Mouse (Mus musculus) kidney, embryonic 16.5 days (tissue): Measurements from ENCODE around the gene Fignl1. TPM values are rescaled to one million over a fixed set of nuclear protein-coding genes. Genes with fewer than 3 reads are reported as not detected.

Source experiments
- ATAC-seq: fragments of 200-750 bp; cut with Nextera tagmentation; 2 replicates; pipeline ENCODE4 v1.8.0; 2017; ENCODE audit warnings: moderate TSS enrichment; ENCODE audit not compliant: low FRiP score, low TSS enrichment
- H3K27ac ChIP-seq: fragments of 300-500 bp; sonication (generic); 2 replicates; pipeline ENCODE4 v1.5.1; 2014; ENCODE audit warnings: low read length
- H3K27me3 ChIP-seq: fragments of 300-500 bp; sonication (generic); 2 replicates; pipeline ENCODE4 v1.6.1; 2014; ENCODE audit warnings: low read length, control low read depth, mixed read lengths; ENCODE audit not compliant: insufficient read depth
- H3K36me3 ChIP-seq: fragments of 300-500 bp; sonication (generic); 2 replicates; pipeline ENCODE4 v1.6.1; 2014; ENCODE audit warnings: low read length, control low read depth, mixed read lengths; ENCODE audit not compliant: insufficient read depth
- H3K4me1 ChIP-seq: fragments of 300-500 bp; sonication (generic); 2 replicates; pipeline ENCODE4 v1.6.1; 2014; ENCODE audit warnings: low read length, control low read depth, mixed read lengths; ENCODE audit not compliant: insufficient read depth
- H3K4me2 ChIP-seq: fragments of 300-500 bp; sonication (generic); replicated peaks from 2 replicates; pipeline ENCODE4 v1.6.1; 2014; ENCODE audit warnings: low read depth, low read length
- H3K4me3 ChIP-seq: fragments of 300-500 bp; sonication (generic); 2 replicates; pipeline ENCODE4 v1.5.1; 2014; ENCODE audit warnings: mild to moderate bottlenecking, low read length
- H3K9ac ChIP-seq: fragments of 300-500 bp; sonication (generic); replicated peaks from 2 replicates; pipeline ENCODE4 v1.6.1; 2014; ENCODE audit warnings: low read length
- H3K9me3 ChIP-seq: fragments of 300-500 bp; sonication (generic); 2 replicates; pipeline ENCODE4 v1.6.1; 2016; ENCODE audit warnings: low read length, control low read depth
- WGBS: fragments of 180-500 bp; shearing (Covaris S2); extraction: QIAGEN DNeasy Blood & Tissue Kit; methylation state at CpG from one replicate; pipeline ENCODE4 v1.1.7; 2014; 5-methylcytosine and 5-hydroxymethylcytosine counted together
- polyA plus RNA-seq: library from polyadenylated mRNA; unstranded; fragments of >200 nt; fragmentation: Nextera tagmentation; extraction: Ambion mirVana; gene quantifications from 2 replicates; pipeline ENCODE4 v1.2.1, GENCODE M21; 2015

The Fignl1 gene
- polyA plus RNA-seq, 1 experiment from 2014 or later, result 69.5 TPM

DNA sequence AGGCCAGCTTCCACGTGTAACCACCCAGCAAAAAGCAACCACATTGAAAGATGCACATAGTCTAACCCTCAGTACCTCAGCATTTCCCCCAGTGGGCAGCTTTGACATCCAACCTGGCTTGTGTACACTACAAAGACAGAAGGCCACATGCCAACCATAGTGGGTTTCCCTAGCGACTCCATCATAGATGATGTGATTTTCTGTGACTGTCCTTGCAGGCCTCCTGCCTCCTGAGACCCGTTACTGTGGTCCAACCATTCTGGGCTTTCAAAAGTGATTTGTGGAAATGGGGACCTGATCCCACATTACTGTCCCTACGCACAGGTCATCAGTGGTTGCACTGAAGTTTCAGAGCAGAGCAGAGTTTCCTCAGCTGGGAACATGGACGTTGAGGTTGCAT lies 33.9 kb downstream of the Fignl1 start:
- Histone ChIP-seq H3K27ac (no peak overlapping the region), H3K9ac (no peak overlapping the region), H3K36me3 (no peaks in the 10 kb centered on the region), H3K27me3 (no peaks in the 10 kb centered on the region), H3K4me3 (no peak overlapping the region), H3K9me3 (no peaks in the 10 kb centered on the region), H3K4me1 (no peaks in the 10 kb centered on the region), H3K4me2 (no peak overlapping the region)
- ATAC-seq, result no peak
- 88% methylated on average over 5 of the region's 5 CpGs for WGBS

DNA sequence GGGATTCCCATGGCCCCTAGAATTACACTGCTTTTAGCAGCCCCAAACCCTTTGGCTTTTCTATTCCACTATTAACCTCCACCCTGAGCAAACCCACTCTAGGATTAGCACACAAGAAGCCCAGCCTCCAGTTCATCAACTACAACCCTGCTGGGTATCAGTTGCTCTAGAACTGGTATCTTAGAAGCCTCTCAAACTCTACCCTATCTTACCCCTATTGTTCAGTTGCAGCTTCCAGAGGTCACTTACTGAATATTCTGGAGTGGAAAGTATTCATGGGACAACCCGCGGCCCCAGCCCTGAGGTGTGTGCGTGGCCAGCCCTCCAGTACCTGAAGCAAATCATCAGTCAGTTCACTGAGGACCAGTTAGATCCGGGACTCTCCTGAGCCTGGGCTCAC lies 34.4 kb downstream of the Fignl1 start:
- WGBS, result 93% methylated on average over 4 of the region's 4 CpGs
- Histone ChIP-seq H3K4me3 (no peak overlapping the region), H3K9me3 (no peaks in the 10 kb centered on the region), H3K36me3 (no peaks in the 10 kb centered on the region), H3K4me1 (no peaks in the 10 kb centered on the region), H3K27ac (no peak overlapping the region), H3K9ac (no peak overlapping the region), H3K4me2 (no peak overlapping the region), H3K27me3 (no peaks in the 10 kb centered on the region)
- ATAC-seq, result no peak

GRCm38 (mm10) chr11:11772196-11772595 lies 36.6 kb downstream of the Fignl1 start:
- Histone ChIP-seq H3K27ac (no peak overlapping the region), H3K36me3 (no peaks in the 10 kb centered on the region), H3K4me2 (no peak overlapping the region), H3K9ac (no peak overlapping the region), H3K9me3 (no peaks in the 10 kb centered on the region), H3K27me3 (no peaks in the 10 kb centered on the region), H3K4me1 (no peaks in the 10 kb centered on the region), H3K4me3 (no peak overlapping the region)
- WGBS, result 94% methylated on average over 4 of the region's 4 CpGs
- no peak for ATAC-seq

DNA sequence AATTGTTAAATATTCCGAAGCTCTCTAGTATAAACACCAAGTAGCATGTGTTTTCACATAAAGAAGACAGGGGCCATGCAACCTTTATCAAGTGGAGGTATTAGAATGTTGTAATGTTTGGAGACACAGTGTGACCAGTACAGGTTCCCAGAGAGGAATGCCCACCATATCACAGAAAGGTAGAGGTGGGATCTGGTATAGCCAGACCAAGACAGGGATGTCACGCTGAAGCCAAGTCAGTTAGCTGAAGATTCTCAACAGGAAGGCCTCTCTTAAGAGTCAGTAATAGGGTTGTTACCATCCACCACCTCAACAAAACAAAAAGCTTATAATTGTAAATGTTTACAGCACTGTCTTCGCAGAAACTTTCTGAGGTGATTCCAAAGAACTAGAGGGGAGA lies 38.1 kb downstream of the Fignl1 start:
- no peak overlapping the region for H3K4me2 ChIP-seq
- no peak overlapping the region for H3K27ac ChIP-seq
- H3K4me3 ChIP-seq, result no peak overlapping the region
- no peaks in the 10 kb centered on the region for H3K4me1 ChIP-seq
- WGBS, result 84% methylated on average over 3 of the region's 3 CpGs
- no peak overlapping the region for H3K9ac ChIP-seq
- ATAC-seq, result no peak
- H3K36me3 ChIP-seq, result no peaks in the 10 kb centered on the region
- no peaks in the 10 kb centered on the region for H3K9me3 ChIP-seq
- no peaks in the 10 kb centered on the region for H3K27me3 ChIP-seq

GRCm38 (mm10) chr11:11769281-11769680 lies 39.5 kb downstream of the Fignl1 start:
- Histone ChIP-seq H3K36me3 (no peaks in the 10 kb centered on the region), H3K27me3 (no peaks in the 10 kb centered on the region), H3K9me3 (no peaks in the 10 kb centered on the region), H3K4me1 (no peaks in the 10 kb centered on the region), H3K4me3 (no peak overlapping the region), H3K4me2 (no peak overlapping the region), H3K9ac (no peak overlapping the region), H3K27ac (no peak overlapping the region)
- 94% methylated on average over 20 of the region's 20 CpGs for WGBS
- no peak for ATAC-seq

DNA sequence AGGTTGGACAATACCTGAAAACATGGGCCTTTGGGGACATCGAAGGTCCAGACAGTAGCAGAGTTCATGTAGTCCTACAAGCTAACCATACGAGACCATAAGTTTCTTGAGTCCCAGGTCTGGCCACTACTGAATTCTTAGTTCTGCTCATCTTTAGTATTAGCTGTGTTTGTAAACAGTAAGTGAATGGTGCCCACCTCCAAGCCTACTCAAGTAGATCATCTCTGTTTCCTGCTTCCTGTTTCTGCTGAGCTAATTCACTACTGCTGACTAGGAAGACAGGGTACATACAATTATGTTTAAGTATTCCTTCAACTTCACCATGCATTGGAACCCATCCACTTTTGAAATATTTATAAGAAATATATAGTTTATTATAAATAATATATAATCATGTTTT lies 40.7 kb downstream of the Fignl1 start:
- no peak overlapping the region for H3K4me3 ChIP-seq
- H3K27ac ChIP-seq, result no peak overlapping the region
- WGBS, result 89% methylated on average over 2 of the region's 2 CpGs
- H3K36me3 ChIP-seq, result no peaks in the 10 kb centered on the region
- H3K4me1 ChIP-seq, result no peaks in the 10 kb centered on the region
- no peaks in the 10 kb centered on the region for H3K9me3 ChIP-seq
- ATAC-seq, result no peak
- H3K4me2 ChIP-seq, result no peak overlapping the region
- H3K9ac ChIP-seq, result no peak overlapping the region
- no peaks in the 10 kb centered on the region for H3K27me3 ChIP-seq

GRCm38 (mm10) chr11:11766736-11767135 lies 42.0 kb downstream of the Fignl1 start:
- no peak for ATAC-seq
- no peak overlapping the region for H3K4me2 ChIP-seq
- H3K27me3 ChIP-seq, result no peaks in the 10 kb centered on the region
- H3K36me3 ChIP-seq, result no peaks in the 10 kb centered on the region
- H3K4me1 ChIP-seq, result no peaks in the 10 kb centered on the region
- no peak overlapping the region for H3K9ac ChIP-seq
- no peaks in the 10 kb centered on the region for H3K9me3 ChIP-seq
- H3K4me3 ChIP-seq, result no peak overlapping the region
- no peak overlapping the region for H3K27ac ChIP-seq

- H3K9me3 ChIP-seq, result no peaks in the 10 kb centered on the region
- no peak overlapping the region for H3K4me3 ChIP-seq
- H3K9ac ChIP-seq, result no peak overlapping the region
- H3K4me2 ChIP-seq, result no peak overlapping the region
- H3K27ac ChIP-seq, result no peak overlapping the region
- no peaks in the 10 kb centered on the region for H3K4me1 ChIP-seq
- no peaks in the 10 kb centered on the region for H3K27me3 ChIP-seq
- WGBS, result 92% methylated on average over 1 of the region's 1 CpGs
- no peak for ATAC-seq
- H3K36me3 ChIP-seq, result no peaks in the 10 kb centered on the region
These were observed 42.7 kb downstream of the Fignl1 start for GRCm38 (mm10) chr11:11766105-11766504.

- H3K9ac ChIP-seq, result no peak overlapping the region
- H3K4me3 ChIP-seq, result no peak overlapping the region
- H3K27ac ChIP-seq, result no peak overlapping the region
- H3K36me3 ChIP-seq, result no peaks in the 10 kb centered on the region
- H3K9me3 ChIP-seq, result no peaks in the 10 kb centered on the region
- no peaks in the 10 kb centered on the region for H3K4me1 ChIP-seq
- H3K4me2 ChIP-seq, result no peak overlapping the region
- WGBS, result 71% methylated on average over 1 of the region's 1 CpGs
- ATAC-seq, result no peak
- no peaks in the 10 kb centered on the region for H3K27me3 ChIP-seq
These were observed 43.3 kb downstream of the Fignl1 start for GRCm38 (mm10) chr11:11765414-11765813.

- no peak overlapping the region for H3K4me3 ChIP-seq
- H3K4me2 ChIP-seq, result no peak overlapping the region
- H3K9ac ChIP-seq, result no peak overlapping the region
- WGBS, result 62% methylated on average over 4 of the region's 4 CpGs
- H3K4me1 ChIP-seq, result no peaks in the 10 kb centered on the region
- H3K27ac ChIP-seq, result no peak overlapping the region
- H3K9me3 ChIP-seq, result no peaks in the 10 kb centered on the region
- H3K36me3 ChIP-seq, result no peaks in the 10 kb centered on the region
- H3K27me3 ChIP-seq, result no peaks in the 10 kb centered on the region
- no peak for ATAC-seq
These were observed 45.5 kb downstream of the Fignl1 start for GRCm38 (mm10) chr11:11763211-11763666.

DNA sequence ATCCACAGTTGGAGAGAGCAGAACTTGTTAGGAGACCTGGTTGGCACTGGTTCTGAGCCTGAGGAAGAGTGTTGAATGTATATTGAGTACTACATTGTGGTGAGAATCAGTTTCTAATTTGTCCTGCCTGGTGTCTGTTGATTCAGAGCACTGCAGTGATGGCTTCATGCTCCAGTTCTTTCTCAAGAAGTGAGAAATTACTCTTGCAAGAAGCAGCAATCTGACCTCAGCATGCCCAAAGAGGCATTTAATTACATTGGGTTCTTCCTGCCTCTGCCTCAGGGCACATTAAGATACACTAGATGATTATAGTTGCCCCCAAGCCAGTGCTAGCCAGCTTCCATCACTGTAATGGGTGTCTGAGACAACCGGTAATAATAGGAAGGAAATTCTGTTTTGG lies 49.9 kb downstream of the Fignl1 start:
- no peak for ATAC-seq
- no peaks in the 10 kb centered on the region for H3K27me3 ChIP-seq
- no peaks in the 10 kb centered on the region for H3K36me3 ChIP-seq
- no peak overlapping the region for H3K27ac ChIP-seq
- H3K4me2 ChIP-seq, result no peak overlapping the region
- H3K9ac ChIP-seq, result no peak overlapping the region
- H3K9me3 ChIP-seq, result no peaks in the 10 kb centered on the region
- no peaks in the 10 kb centered on the region for H3K4me1 ChIP-seq
- no peak overlapping the region for H3K4me3 ChIP-seq
- 84% methylated on average over 1 of the region's 1 CpGs for WGBS
